Mouse (Mus musculus) frontal cortex, postnatal 10 days (tissue): ENCODE measurements at regions not wholly inside any gene's neighbourhood (a gene's known extent, or its start where the extent isn't known, plus 50 kb on each side); places are given as distances from the start of the nearest gene placed in this dataset.

ENCODE experiments used
- DNase-seq, 2 experiments: peaks; one replicate each; pipeline ENCODE4 v3.0.0; 2022; ENCODE audit warnings: low spot score in 2 of 2, mixed read lengths in 1 of 2

DNA sequence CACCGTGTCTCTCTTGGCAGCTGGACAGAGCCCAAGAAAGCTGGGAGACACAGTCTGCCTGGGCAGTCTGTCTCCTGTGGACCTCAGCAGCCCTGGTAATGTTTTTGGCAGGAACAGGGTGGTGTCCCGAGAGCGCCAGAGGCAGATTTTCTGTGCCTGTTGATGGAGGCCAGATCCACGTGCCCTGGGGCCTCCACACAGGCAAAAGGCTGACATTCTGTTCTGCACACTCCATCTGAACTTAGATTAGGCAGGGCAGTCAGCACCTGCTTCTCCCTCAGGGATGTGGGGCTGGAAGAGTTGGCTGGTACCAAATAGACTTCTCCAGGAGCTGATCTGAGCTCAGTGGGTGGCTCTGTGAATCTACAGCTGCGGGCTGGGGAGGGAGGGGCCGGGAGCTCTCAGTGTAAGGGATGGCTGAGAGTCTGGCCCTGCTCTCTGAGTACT, 83.8 kb downstream of the Gadd45g start:
- DNase-seq = no peak

DNA sequence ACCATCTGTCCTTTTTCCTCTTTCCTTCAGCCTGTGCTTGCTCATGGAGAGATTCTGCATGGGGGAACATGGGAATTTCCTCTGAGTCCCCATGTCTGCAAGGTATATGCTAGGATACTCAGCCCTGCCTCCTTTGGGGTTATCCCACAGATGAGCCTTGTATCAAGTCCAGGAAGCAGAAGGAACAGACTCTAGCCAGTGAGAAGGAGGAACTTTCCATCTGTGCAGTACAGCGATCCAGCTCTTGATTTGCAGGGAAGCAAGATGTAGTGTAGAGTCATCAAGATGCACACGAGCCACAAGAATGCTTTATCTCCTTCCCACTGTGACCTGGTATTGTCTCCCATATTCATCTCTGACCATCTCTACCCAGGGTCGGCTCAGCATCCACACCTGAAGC, 84.5 kb downstream of the Gadd45g start:
- no peak for DNase-seq

DNA sequence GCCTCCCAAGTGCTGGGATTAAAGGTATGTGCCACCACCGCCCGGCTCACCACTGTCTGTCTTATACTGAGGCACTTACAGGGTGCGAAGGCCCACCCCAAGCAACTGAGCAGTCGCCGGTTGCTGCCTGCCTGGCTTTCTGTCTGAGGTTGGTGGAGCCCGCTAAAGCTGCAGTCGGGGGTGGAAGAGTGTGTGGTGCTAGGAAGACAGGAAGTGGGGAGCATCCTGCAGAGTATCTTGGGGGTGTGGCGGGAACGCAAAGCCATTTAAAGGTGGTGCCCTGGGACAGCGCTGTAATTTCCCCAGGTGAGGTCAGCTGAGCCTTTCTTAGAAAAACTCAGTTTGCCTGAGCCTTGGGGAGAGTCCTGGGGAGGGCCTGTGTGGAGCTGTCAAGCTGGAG, 89.3 kb downstream of the Gadd45g start:
- DNase-seq = no peak

DNA sequence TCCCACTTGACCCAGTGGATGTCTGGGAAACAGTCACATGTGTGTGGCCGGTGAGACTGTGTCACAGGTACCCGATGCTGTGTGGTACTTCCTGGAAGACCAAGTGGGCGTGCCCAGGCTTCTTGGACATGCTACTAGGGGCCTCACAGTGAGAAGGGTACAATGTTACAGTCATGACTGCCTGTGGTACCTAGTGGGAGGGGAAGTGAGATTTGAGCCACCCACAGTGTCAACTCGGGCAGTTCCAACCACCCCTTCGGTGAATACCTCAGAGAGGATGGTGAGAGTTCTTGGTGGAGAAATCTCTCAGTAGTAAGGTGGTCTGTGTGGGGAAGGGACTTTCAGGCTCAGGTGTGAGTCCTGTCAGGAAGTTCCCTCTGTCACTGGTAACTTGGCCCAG, 90.0 kb downstream of the Gadd45g start:
- no peak for DNase-seq

DNA sequence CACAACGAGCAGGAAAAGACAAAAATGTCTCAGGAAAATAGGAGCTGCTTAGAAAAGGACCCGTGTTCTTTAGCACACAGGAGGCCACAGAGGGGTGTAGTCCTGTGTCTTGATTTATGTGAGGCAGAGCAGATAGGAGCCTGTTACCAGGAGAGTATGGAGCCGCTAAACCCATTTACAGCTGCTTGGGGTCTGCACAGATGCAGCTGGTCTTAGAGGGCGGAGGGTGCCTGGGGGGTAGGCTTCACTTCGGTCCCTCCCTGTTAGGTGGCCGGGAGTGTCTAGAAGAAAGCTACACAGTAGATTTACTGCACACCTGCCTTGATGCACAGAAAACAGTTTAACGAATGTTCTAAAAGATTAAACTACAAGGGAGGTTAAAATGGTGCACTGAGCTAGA, 91.4 kb downstream of the Gadd45g start:
- no peak for DNase-seq

DNA sequence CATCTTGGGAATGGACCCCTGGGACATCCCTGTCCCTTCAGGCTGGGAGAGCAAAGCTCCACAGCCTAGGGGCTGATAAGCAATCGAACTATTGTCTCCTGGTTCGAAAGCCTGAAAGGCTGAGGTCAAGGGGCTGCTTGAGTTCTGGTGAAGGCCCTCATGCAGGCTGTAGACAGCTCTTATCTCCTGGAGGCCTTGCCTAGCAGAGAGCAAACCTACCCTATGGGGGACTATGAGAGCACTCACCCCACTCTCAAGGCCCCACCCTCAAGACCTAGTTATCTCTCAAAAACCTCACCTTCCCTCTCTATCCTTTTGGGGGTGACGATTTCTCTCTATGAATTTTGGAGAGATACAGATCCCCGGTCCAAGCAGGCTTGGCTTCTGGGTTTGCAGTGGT, 92.8 kb downstream of the Gadd45g start:
- DNase-seq = no peak

DNA sequence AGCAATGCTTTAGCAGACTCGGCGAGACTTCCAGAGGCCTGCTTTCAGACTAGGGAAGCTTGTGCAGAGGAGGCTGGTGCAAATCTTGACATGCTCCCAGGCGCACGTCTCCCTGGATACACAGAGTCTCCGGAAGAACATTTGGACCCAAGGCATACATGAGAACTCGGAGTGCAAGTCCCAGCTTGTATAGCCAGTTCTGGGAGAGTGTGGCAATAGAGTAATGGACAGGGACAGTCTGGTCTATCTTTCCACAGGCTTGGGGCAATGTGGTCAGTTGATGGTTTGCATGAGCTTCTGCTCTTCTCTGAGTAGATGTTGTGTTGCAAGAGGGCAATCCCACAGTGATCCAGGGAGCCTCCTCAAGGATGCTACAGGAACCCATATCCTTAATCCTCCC, 93.2 kb downstream of the Gadd45g start:
- DNase-seq = no peak

DNA sequence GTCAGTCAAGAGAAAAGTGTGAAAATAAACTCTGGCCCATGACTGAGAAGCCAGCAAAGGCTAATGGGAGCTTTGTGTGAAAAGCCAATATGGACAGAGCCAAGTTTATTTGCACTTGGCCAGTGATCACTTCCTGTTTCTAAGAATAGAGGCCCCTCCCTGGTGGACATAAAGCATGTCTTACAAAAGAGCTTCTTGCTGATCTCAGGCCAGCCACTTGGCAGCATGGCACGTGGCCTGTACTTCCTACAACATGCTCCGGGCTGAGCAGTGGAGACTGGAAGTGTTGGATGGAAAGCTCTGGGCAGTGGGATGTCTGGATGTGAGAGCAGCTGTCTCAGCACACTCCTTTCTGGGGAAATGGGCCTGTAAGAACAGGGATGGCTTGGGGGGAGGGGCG, 99.7 kb downstream of the Gadd45g start:
- DNase-seq = no peak

DNA sequence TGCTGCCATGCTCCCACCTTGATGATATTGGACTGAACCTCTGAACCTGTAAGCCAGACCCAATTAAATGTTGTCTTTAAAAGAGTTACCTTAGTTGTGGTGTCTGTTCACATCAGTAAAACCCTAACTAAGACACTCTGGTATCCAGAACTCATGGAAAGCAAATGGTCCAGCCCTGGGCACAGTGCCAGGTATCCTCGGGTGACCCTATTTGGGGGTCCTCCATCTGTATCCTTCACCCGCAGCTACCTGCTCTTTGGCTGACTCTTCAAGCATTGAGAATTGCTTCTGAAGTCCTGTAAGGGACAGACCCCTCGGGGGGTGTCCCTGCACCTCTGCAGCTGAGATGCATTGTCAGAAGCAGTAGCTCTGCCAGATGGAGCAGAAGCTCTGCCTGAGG, 102.4 kb downstream of the Gadd45g start:
- no peak for DNase-seq

DNA sequence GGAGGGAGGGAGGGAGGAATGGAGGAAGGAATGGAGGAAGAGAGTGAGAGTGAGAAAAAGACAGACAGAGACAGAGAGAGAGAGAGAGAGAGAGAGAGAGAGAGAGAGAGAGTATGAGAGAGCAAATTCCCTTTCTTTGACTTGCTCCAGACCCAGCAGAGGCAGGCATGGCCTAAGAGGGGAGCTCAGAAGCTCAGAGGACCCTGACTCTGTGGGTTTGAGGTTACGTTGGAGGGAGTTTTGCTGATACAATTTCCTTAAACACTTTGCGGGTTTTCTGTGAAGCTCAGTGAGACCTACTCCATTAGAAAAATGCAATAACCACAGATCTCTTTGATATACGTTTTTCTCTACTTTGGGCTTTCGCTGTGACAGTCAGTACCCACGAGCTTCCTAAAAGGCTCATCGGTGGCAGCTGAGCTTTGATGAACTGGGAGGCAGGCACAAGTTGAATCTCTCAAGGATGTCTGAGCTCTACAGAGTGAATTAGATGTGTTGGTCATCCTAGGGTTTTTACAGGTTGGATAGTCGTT, 105.1 kb downstream of the Gadd45g start:
- DNase-seq = no peak

DNA sequence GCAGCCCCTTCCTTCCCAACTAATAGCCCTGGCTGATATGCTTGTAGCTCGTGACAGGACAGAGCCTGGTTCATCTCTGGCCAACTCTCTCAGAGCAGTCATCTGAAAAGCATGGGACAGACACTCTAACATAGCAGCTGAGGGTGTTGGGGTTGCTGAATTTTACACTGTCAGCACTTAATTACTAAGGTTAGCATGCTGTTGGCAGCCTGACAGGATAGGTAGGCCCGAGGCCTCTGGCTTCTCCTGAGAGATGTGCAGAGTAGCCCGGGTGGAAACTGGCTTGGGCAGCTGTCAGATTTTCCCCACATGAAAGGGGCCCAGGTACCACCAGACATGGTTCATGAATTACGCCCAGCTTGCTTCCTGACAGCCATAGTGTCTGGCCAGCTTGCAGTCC, 106.6 kb downstream of the Gadd45g start:
- no peak for DNase-seq

DNA sequence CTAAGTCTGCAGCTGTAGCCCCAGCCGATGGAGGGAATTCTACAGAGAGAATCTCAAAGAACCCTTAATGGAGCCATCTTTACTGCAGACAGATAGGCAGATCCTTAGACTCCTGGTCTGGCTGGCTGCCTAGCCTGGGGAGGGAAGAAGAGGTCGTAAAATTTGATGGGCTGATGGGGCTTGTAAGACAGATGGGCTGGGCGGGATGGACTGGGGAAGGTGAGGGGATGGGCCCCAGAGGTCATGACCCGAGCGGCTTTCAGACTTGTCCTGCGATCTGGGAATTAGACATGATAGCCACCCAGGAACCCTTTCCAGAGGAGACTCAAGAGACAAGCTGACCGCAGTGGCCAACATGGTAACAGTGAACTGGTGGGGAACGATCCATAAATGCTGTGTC, 107.1 kb downstream of the Gadd45g start:
- DNase-seq = no peak

DNA sequence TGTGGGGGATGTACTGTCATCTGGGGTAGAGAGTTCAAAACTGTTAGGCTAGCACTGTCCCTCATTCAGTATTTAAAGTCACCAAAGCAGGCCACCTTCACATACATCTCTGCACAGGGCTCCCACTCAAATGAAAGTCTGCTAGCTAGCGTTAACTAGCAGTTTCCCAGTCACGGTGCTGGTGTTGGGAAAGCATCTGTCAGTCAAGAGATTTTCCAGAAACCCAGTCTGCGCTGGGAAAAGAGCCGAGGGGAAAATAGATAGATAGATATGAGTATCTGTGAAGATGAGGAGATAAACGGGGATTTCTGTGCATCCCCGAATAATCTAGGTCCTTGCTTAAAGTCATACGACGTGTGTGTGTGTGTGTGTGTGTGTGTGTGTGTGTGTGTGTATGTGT, 110.6 kb downstream of the Gadd45g start:
- no peak for DNase-seq

DNA sequence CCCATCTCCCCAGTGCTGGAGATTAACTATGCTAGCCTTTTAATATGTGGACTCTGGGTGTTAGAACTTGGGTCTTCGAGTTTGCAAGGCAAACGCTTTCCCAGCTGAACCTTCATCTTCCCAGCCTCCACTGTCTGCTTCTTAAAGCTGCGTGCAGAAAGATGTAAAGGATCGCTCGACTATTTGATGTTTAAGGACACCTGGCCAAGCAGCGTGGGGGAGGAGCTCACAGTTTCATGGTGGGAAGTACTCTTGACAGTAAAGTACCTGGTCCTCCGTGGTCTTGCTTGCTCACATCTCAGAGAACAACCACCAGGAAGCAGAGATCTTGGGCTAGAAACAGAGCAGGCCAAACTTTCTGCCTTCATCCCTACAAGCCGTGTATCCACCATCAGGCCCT, 113.1 kb downstream of the Gadd45g start:
- no peak for DNase-seq

DNA sequence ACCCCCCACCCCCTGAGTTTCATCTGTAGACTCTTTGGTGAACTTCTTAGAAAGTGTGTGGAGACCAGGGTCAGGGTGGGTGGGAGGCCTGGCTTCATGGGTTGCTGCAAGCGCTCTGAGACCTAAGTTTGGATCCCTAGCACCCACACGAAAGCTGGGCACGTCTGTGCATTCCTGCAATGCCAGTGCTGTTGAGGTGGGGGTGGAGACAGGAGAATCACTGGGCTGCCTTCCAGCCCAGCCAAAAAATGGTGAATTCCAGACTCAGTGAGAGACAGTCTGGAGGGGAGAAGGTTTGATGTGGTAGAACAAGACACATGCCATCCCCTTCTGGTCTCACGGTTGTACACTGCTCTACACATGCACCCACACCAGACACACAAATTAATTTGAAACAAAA, 113.8 kb downstream of the Gadd45g start:
- DNase-seq = no peak

DNA sequence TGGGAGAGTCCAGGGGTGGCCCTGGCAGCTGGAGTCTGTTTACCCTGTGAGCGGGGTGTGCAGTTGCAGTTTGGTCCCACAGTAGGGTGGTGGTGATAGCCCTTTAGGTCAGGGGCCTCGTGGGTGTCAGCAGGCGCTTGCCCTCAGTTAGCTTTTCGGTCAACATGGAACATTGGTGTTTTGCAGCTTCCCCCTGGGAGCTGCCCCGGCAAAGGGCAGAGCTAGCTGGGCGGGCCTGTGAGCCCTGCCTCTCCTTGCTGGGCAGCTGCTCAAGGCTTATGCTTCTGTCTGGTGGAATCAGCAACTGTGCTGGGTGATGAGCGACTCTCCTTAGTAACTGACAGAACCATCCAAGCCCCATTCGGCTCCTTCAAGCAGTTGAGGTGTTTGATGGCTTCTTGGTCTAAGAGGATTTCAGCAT, 115.7 kb downstream of the Gadd45g start:
- DNase-seq = no peak

DNA sequence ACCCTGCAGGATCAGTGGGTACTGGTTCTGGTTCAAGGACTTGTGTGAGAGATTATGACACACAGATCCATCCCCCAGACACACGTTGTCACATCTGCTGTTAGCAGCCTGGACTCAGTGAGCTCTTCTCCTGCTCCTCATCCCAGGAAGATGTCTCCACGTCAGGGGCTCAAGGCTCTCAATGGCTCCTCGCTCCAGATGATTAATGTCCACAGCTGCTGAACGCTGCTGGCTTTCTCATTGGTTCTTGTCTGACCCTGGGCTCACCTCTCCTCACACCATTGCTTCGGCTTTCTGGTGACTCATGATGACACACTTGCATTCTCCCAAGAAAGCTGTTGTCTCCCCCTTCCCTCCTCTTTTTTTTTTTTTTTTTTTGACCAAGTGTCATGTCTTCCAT, 116.2 kb downstream of the Gadd45g start:
- no peak for DNase-seq

DNA sequence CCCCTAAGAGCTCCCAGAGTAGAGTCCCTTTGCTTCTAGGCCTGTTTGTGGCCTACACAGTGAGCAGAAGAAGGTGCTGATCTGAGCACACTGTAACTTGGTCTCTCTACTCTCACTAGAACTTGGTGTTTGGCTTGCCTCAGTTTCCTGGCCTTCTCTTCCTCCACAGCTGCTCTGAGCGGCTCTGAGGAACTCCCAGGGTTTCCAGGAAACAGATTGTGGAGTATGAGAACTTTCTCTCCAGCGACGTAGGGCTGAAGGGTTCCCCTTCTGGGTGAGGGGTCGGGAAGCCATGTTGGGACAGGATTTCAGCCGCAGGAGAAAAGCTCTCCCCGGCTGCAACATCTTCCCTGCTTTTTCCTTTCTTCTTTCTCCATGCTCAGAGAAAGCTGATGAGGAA, 117.5 kb downstream of the Gadd45g start:
- no peak for DNase-seq

DNA sequence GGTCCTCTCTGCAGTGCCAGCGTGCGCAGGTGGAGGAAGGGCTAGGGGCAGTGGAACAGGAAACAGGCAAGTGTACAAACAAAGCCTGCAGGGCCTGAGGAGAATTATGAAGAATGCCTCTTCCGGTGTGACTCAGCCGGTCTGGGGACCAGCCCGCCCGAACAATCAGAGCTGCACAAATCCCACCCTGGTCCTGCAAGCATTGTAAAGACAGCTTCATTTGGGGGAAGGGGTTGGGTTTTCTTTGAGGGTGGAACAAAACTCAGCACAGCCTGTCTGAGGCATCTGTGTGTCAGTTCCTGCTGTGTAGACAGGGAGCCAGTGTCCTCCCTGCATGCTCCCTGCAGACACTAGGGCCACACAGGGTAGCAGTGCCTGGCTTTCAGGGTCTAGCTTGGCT, 117.9 kb downstream of the Gadd45g start:
- DNase-seq = no peak

DNA sequence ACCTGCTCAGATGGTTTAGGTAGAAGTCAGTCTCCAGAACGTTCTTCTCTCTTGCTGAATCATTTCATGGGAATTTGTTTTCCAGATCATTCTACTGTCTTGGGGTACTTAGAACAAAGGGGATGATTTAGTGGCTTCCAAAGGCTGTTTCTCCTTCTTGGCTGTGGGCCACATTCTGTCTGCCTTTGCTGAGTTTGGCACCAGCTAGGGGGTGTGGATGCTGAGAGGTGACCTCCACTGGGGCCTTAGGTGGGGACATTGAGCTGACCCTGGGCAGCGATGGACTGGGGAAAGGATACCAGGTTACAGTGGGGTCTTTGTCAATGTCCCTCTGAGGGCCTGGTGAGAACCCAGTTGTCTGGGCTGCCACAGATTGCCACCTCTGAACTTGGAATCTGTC, 118.4 kb downstream of the Gadd45g start:
- no peak for DNase-seq

DNA sequence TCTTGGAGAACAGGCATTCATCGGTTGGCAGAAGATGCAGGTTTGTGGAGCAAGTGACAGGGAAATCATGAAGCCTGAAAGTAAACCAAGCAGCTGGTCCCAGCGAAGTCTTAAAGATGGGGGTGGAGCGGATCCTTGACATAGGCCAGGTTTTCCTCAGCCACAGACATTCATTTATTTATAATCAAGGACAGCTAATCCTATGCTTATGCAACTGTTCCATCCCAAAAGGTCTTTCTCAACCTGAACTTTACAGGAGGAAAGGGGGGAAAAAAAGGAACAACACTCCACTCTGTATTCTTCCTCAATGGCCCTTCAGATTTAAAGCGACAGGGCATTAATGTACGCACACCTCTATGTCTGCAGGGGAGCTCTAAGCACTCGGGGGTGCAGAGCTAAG, 121.6 kb downstream of the Gadd45g start:
- DNase-seq = no peak

DNA sequence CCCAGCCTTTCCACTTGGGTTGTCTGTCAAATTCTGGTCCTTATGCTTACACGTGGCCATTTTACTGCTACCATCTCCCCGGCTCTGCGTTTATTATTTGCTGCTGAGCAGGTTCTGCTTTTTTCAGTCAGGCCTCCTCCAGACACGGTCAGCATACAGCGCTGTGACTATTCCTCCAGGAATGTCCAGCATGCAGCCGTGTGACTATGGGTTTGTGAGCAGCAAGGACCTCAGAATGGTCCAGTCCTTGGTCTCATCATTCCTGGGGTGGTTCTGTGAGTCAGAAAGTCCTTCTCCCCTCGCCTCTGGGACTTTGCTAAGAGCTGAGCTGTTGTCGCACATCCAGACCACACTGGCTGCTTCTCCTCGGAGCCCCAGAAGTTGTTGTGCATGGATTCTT, 122.3 kb downstream of the Gadd45g start:
- DNase-seq = no peak

DNA sequence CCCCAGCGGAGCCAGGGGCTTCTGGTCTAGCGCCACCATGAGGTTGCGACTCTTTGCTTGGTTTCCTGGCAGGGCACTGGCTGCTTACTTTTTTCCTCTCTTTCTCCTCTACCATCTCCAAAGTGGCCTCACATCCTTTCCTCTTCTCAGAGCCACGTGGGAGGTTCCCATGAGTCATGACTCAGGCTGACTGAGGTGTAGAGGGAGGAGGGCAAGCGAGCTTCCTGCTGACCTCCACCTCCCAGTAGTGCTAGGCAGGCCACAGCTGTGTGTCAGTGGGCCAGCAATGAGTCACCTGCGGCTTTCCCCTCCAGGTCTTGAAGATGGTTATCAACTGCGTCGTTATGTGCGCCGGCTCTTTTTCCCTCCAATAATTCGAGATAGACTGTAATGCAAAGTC, 123.6 kb downstream of the Gadd45g start:
- no peak for DNase-seq

DNA sequence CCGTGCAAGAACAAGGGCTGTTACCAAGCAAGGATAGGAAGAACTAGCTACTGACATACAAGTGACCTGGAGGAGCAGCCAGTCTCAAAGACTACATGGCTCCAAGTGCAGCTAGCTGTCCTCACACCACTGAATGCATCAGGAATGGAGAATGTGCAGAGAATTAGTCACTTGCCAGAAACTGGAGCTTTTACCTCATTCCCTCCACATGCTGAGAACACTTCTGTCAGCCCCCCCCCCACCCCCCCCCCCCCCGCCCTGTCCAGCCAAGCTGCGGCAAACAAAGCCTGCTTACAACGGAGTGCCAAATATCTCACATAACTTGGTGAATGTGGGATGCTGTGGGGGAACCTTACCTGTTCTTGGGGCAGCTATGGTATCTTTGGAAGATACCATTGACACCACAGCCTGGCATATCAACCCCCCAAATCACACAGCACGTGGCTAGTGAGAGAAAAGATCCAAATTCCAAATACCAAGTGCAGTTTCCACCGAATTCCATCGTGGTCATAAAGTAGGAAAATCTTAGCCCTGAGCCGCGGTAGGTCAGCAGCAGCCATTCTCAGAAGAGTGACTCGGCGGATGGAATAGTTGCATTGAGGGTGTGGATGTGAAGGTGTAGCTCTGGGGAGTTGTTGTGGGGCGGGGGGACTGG, 126.3 kb downstream of the Gadd45g start:
- no peak for DNase-seq
